Mouse (Mus musculus): ENCODE measurements around the gene Tmem120a. TPM values are rescaled to one million over a fixed set of nuclear protein-coding genes. Genes with fewer than 3 reads are reported as not detected.

Gene Tmem120a
- total RNA-seq (2022) = 10 to 100 TPM; 16.8 to 20.5 (median 19.7) TPM

- peak; percentile 81 to 91 for DNase-seq (ENCODE audit: low spot score in 2 of 2)
Measured at GRCm38 (mm10) chr5:135743741-135744609, at the start of gene Tmem120a. Gene Tmem120a (minus strand): TSS chr5:135744448.

GRCm38 (mm10) chr5:135782901-135783300 lies 38.7 kb upstream of the Tmem120a start:
- no peak for DNase-seq (ENCODE audit: low spot score in 2 of 2)

- no peak for DNase-seq (ENCODE audit: low spot score in 2 of 2)
Measured at GRCm38 (mm10) chr5:135780331-135780730, 36.1 kb upstream of the Tmem120a start.

GRCm38 (mm10) chr5:135778471-135779445 lies 34.5 kb upstream of the Tmem120a start, which contains the start of gene Mdh2:
Gene Mdh2 (plus strand): TSS chr5:135778480.
- peak; percentile 93 to 100 for DNase-seq (ENCODE audit: low spot score in 2 of 2)

DNA sequence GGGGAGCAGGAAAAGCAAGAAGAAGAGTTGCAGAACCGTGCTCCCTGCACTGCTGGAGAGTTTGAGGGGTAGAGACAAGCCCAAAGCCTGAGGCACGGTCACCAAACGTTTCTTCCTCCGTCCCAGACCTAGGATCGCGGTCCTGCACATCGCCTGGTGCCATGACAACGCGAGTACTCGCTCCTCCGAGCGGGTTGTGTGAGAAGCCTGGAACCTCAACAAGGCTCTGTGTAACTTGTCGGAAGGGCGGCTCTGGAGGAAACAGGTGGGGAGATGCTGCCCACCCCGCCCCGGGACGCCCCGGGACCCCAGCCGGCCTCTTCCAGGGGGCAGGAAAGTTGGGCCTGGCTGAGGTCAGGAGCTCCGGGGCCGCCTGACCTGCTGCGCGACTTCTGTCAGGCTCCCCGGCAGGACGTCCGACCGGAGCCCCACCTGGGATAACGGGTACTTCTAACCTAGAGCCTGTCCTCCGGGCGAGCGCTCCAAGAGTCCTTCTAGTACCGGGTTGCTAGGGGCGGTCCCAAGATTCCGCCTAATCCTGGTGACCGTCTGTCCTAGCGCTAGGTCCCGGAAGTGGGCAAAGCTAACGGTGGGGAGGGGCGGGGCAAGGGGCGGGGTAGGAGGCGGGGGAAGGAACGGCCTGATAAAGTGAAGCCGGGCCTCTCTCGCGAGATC lies 33.7 kb upstream of the Tmem120a start, which contains the start of gene Styxl1:
Gene Styxl1 (minus strand): TSS at position 590 of the 675 bp plus-strand sequence.
- DNase-seq (ENCODE audit: low spot score in 2 of 2) = peak in 1 of 2 experiments; percentile 51

DNA sequence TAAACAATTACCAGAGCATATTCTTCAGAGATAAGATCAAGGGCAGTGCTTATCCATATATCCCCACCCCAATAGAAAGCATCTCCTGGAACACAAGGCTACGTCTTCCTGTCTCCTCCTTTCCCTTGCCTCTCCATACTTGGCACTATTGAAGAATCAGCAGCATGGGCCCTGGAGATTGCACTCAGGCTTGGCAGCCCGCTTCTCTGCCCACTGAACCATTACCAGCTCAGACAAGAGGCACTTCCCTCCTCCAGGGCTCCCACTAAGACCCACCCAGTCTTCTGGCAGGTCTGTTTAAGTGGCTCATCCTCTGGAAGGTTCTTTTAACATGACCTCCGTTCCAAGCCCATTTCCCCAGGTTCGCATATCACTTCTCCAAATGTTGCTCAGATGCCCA lies 32.3 kb upstream of the Tmem120a start:
- DNase-seq (ENCODE audit: low spot score in 2 of 2) = no peak

- no peak for DNase-seq (ENCODE audit: low spot score in 2 of 2)
Measured at GRCm38 (mm10) chr5:135772519-135772918, 28.3 kb upstream of the Tmem120a start.

DNA sequence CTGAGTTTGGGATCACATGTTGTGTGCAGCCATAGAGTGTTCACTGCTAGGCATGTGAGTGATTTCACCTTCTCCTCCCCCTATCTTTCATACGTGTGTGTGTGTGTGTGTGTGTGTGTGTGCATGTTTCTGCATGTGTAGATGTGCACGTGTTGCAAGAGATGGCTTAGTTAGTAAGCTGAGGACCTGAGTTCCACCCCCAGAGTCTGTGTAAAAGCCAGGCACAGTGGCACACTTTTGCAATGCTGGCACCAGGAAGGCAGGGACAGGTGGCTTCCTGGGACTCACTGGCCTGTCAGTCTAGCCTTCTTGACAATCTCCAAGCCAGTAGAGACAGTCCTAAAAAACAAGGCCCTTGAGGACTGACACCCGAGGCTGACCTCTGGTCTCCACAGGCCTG lies 20.7 kb upstream of the Tmem120a start:
- DNase-seq (ENCODE audit: low spot score in 2 of 2) = no peak

GRCm38 (mm10) chr5:135763526-135763925 lies 19.3 kb upstream of the Tmem120a start:
- DNase-seq (ENCODE audit: low spot score in 2 of 2) = peak in 1 of 2 experiments; percentile 75

GRCm38 (mm10) chr5:135761881-135762280 lies 17.6 kb upstream of the Tmem120a start:
- DNase-seq (ENCODE audit: low spot score in 2 of 2) = no peak

GRCm38 (mm10) chr5:135751595-135751994 lies 7.3 kb upstream of the Tmem120a start:
- no peak for DNase-seq (ENCODE audit: low spot score in 2 of 2)

GRCm38 (mm10) chr5:135751041-135751440 lies 6.8 kb upstream of the Tmem120a start:
- no peak for DNase-seq (ENCODE audit: low spot score in 2 of 2)

DNA sequence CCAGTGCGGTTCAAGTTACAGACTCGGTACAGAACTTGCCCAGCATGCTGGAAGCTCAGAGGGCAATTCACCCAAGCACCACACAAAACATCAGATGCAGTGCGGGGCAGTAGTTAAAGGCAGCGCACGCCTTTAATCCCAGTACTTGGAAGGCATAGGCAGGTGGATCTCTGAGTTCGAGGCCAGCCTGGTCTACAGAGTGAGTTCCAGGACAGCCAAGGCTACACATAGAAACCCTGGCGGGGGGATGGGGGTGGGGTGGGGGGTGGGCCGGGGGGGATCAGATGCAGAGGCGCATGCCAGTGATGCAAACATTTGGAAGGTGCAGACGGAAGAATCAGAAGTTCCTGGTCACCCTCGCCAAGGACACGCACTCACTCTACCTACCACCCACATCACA lies 494 bp upstream of the Tmem120a start:
- DNase-seq (ENCODE audit: low spot score in 2 of 2) = no peak

DNA sequence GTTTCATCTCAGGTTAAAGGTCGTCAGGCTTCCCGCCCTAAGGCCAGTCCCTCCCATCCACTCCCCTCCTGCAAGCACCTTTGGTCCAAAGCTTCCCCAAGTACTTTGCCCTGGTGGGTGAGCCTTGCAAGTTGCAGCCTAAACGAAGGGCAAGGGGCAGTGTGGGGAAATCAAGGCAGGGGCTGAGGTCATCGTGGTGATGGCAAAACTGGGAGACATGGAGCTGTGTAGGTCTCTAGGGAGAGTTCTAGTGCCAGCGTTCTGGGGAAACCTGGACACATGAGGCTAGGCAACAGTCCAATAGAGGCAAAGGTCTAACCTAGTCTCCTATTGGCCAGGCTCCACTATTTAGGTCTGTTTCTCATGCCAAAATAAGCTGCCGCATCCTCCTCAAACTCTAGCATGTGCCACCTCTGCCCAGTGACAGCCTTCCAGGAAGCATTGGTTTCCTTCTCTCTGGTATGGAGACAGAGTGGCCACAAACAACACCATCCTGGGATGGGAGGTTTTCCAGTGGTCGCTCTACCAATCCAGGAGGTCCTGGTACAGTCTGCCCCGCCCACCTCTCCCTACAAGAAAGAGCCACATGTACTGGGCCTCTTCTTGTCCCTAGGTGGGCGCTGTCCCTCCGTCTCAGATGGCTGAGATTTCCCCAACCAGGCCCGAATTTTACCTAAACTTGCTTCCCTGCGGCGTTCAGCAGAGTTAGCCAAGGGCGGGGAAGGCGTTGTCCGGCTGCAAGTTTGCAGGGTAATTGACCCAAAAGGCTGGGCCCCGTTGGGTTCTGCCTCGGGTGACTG lies 1.1 kb downstream of the Tmem120a start:
- no peak for DNase-seq (ENCODE audit: low spot score in 2 of 2)

DNA sequence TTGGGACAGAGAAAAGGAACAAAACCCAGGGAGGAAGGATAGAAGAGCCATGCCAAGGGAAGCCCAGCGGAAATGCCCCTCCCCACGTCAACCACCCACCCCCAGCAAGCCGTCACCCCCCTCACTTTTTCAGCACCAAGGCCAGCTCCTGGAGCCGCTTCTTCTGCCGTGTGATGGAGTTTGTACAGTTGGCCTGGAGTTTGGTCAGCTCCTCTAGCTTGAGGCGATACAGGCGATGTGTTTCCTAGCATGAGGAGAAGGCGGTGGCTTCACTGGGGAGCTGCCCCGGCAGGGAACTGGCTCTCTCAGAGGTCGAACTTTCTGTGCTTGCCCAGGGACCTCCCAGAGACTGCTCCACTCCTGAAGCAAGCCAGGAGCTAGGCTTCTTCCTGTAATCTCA lies 2.1 kb downstream of the Tmem120a start:
- DNase-seq (ENCODE audit: low spot score in 2 of 2) = no peak

DNA sequence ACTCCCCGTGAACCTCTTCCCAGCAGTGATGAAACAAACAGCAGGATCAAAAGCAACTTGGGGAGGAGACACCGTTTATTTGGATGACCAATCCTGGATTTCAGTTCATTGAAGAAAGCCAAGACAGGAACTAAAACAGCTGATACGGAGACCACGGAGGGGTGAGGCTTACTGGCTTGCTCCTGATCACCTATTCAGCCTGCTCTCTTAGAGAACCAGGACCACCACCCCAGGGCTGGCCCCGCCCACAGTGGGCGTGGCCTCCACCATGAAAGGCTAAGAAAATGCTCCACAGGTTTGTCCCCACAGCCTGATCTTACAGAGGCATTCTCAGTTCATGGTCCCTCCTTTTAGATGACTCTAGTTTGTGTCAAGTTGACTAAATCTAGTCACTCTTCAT lies 6.0 kb downstream of the Tmem120a start:
- DNase-seq (ENCODE audit: low spot score in 2 of 2) = no peak

DNA sequence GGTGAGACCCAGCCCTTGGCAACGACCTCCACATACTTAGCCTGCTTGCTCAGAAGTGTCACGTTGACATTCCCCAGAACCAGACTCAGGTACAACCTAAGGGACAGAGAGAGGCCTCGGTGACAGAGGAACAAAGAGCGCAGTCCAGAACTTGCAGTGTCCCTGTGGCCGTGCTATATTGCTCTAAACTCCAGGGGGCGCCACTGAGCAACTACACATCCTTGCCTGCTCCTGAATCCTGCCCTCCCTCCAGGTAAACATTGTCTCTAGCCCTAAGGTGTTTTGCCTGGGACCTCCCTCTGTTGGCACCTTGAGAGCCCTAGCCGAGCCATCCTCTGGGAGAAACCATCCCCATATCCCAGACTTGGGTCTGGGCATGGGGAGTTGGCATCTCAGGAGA lies 7.1 kb downstream of the Tmem120a start:
- no peak for DNase-seq (ENCODE audit: low spot score in 2 of 2)

GRCm38 (mm10) chr5:135736544-135736943 lies 7.7 kb downstream of the Tmem120a start:
- no peak for DNase-seq (ENCODE audit: low spot score in 2 of 2)

DNA sequence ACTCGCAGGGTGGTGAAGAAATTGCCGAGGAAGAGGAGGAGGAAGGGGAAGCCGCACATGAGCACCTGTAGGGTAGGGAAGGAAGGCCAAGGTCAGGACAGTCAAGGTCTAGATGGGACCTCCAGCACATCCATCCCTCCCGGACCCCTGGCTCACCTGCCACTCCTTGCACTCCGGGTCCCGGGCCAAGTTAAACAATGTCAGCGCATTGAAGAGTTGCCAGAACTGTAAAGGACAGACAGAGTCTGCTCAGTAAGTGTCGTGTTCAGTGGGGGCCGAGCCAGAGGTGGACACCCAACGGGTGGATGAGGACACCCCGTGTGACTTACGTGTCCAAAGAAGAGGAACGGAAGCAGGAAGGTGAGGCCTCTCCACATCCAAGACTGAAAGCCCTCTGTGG lies 8.5 kb downstream of the Tmem120a start:
- DNase-seq (ENCODE audit: low spot score in 2 of 2) = no peak

- DNase-seq (ENCODE audit: low spot score in 2 of 2) = no peak
Measured at GRCm38 (mm10) chr5:135734057-135734680, 10.1 kb downstream of the Tmem120a start.
